Mouse (Mus musculus) embryonic fibroblast, embryonic 13.5 days (primary cell): ENCODE data around the gene Rack1. TPM values are rescaled to one million over a fixed set of nuclear protein-coding genes. Genes with fewer than 3 reads are reported as not detected.

Experiments used
- H3K27ac ChIP-seq: 2 replicates; pipeline ENCODE4 v1.5.1; 2012; ENCODE audit warnings: low read length, control low read depth, inconsistent platforms; ENCODE audit not compliant: insufficient read depth
- H3K4me1 ChIP-seq: 2 replicates; pipeline ENCODE4 v1.6.1; 2011; ENCODE audit warnings: low read length; ENCODE audit not compliant: control insufficient read depth, insufficient read depth
- H3K4me3 ChIP-seq: 2 replicates; pipeline ENCODE4 v1.5.1; 2011; ENCODE audit warnings: mild to moderate bottlenecking, control low read depth, low read length; ENCODE audit not compliant: insufficient read depth
- CTCF ChIP-seq: IDR thresholded peaks from 2 replicates; pipeline ENCODE4 v1.5.1; 2011; ENCODE audit warnings: mild to moderate bottlenecking, control low read depth, low read length, moderate library complexity, borderline replicate concordance; ENCODE audit not compliant: insufficient read depth
- POLR2A ChIP-seq: IDR thresholded peaks from 2 replicates; pipeline ENCODE4 v1.6.1; 2011; ENCODE audit warnings: low read depth, mild to moderate bottlenecking, control low read depth, low read length, moderate library complexity
- polyA plus RNA-seq: library from polyadenylated mRNA; stranded (reverse); fragments of >200 nt; gene quantifications from 2 replicates; pipeline ENCODE4 v1.2.4, GENCODE M21; 2011; ENCODE audit warnings: low read depth; ENCODE audit not compliant: missing spikeins, insufficient read length

Gene Rack1
- polyA plus RNA-seq, 1 experiment, result 1,745 TPM

- H3K4me3 ChIP-seq, result no peak overlapping the region
- TF ChIP-seq CTCF, result no peak
- no peak for TF ChIP-seq POLR2A
- H3K27ac ChIP-seq, result no peak overlapping the region
- peaks cover 3% of the 10 kb centered on the region; the same call in 1 of the 2 replicates for H3K4me1 ChIP-seq
These were observed 31.1 kb downstream of the Rack1 start for GRCm38 (mm10) chr11:48831273-48831672.

DNA sequence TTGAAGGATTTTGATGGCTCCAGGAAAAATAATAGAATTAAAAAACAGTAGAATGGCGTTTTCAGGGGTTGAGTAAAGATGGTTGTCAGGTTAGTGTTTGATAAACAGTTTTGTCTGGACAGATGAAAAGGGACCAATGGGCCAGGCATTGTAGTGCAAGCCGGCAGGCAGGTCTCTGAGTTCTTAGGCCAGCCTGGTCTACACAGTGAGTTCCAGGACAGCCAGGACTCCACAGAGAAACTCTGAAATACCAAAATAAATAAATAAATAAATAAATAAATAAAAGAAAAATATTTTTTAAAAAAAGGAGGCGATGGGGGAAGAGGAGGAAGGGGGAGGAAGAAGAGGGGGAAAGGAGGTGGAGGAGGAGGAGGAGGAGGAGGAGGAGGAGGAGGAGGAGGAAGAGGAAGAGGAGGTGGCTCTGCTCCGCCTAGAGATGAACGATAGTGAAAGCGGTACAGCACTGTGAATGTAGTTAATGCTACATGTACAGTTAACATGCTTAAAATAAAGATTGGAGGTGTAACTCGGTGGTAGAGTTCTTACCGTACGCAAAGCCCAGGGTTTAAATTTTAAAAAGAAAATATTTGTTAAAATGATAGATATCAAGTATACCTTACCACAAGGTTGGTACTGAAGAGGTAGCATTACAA is 33.1 kb downstream of the Rack1 start:
- H3K4me1 ChIP-seq, result peaks cover 3% of the 10 kb centered on the region; the same call in 1 of the 2 replicates
- TF ChIP-seq CTCF, result no peak
- TF ChIP-seq POLR2A, result no peak

DNA sequence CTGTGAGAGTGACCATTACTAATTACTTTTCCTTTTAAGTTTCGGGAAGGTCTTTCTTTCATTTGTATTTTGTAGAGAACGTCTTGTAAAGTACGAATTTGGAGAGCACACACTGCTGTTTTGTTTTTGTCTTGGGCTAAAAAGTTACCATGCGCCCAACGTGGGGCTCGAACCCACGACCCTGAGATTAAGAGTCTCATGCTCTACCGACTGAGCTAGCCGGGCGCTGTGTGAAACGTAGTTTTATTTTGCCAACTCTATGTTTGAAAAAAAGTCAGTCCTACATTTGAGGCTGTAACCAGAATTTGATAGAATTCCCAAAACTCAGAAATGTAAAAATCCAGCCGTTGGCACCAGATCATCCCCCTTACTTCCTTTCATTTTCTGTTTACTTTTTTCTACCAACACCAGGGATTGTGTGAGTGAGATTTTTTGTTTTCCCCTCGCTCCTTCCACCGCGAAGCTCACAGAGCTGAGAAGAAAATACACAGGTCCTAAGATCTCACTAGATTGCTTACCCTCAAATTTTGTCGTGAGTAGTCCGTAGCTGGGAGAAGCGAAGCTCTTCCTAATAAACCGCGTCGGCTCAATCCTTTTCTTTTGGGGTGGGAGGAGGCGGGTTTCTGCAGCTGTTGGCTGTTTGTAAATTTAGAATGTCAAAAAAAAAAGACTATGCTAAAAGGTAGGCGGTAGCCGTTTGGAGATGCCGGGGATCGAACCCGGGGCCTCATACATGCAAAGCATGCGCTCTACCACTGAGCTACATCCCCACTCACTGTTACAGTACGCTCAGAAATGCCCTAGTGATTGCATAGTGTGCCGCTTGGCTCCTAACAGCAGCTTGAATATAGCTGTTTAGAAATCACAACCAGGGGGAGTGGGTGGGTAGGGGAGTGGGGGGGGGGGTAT is 33.9 kb downstream of the Rack1 start:
- Histone ChIP-seq H3K4me1 (peaks cover 3% of the 10 kb centered on the region; the same call in 1 of the 2 replicates), H3K27ac (peak overlapping the region; percentile 70), H3K4me3 (peak overlapping the region; percentile 92)
- TF ChIP-seq POLR2A, result no peak
- no peak for TF ChIP-seq CTCF

More for the DNA sequence above, 33.1 kb downstream of the Rack1 start:
- H3K27ac ChIP-seq, result no peak overlapping the region
- no peak overlapping the region for H3K4me3 ChIP-seq

DNA sequence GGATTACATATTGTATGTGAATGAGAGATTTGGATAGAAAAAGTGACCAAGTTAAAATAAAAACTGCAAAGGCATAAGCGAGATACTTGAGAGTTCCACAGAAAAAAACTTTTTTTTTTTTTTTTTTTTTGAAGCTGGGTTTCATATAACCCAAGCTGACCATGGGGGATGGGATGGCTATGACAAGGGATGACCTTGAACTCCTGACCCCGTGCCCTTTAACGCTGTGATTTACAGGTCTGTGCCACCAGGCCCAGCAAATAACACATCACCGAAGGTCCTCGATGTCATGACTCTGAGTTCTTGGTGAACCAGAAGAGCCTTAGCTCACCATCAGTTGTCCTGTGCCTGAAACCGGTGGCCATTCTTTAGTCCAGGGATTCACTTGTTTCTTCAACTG is 35.8 kb downstream of the Rack1 start:
- Histone ChIP-seq H3K27ac (no peak overlapping the region), H3K4me1 (peaks cover 3% of the 10 kb centered on the region; the same call in 1 of the 2 replicates), H3K4me3 (no peak overlapping the region)
- TF ChIP-seq CTCF (no peak), POLR2A (no peak)

DNA sequence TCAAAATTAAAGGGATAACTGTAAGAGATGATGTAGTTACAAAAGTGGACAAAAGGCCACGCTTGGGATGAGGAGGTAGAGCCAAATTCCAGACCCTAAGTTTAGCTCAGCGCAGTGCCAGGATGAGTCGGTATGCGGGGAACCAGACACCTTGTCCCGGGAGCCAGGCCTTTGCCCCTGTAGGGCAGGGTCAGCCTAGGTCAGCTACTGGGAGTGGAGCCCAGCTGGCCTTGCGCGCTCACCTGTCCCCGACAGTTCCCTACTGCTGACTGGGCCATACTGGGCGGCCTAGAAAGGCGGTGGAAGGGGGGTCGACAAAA is 36.8 kb downstream of the Rack1 start:
- Histone ChIP-seq H3K27ac (0 out of 2 replicates have a peak overlapping the region, but pooled peaks have one; percentile 67), H3K4me1 (peaks cover 3% of the 10 kb centered on the region; the same call in 1 of the 2 replicates), H3K4me3 (peak overlapping the region; percentile 65)
- no peak for TF ChIP-seq CTCF
- no peak for TF ChIP-seq POLR2A

DNA sequence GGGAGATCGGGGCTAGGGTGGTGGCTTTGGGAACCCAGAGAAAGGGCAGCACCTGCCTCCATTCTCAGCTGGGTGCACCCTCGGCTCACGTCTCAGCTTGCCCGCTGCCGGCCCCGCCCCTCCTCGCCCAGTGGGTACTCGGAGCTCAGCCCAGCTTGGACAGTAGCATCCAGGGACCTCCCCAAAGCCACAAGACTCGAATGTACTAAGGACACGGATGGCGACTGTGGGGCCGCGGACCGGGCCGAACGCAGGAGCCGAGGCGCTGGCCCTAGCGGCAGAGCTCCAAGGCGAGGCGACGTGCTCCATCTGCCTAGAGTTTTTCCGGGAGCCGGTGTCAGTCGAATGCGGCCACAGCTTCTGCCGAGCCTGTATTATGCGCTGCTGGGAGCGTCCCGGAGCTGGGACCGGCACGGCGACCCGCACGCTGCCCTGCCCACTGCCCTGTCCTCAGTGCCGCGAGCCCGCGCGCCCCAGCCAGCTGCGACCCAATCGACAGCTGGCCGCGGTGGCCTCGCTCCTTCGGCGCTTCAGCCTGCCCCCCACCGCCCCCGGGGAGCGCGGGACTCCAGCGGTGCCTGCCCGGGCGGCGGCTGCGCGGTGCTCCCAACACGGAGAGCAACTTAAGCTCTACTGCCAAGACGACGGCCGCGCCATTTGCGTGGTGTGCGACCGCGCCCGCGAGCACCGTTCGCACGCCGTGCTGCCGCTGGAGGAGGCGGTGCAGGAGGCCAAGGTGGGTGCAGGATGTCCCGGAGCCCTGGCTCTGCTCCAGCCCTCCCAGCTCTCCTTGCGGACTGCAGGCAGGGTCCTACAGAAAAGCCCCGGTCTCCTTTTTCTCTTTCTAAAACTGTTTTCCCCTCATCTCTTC is 37.4 kb downstream of the Rack1 start:
- Histone ChIP-seq H3K4me1 (peaks cover 3% of the 10 kb centered on the region; the same call in 1 of the 2 replicates), H3K4me3 (peak overlapping the region; percentile 65), H3K27ac (peak overlapping the region; percentile 67)
- TF ChIP-seq POLR2A (peak; percentile 64), CTCF (no peak)

DNA sequence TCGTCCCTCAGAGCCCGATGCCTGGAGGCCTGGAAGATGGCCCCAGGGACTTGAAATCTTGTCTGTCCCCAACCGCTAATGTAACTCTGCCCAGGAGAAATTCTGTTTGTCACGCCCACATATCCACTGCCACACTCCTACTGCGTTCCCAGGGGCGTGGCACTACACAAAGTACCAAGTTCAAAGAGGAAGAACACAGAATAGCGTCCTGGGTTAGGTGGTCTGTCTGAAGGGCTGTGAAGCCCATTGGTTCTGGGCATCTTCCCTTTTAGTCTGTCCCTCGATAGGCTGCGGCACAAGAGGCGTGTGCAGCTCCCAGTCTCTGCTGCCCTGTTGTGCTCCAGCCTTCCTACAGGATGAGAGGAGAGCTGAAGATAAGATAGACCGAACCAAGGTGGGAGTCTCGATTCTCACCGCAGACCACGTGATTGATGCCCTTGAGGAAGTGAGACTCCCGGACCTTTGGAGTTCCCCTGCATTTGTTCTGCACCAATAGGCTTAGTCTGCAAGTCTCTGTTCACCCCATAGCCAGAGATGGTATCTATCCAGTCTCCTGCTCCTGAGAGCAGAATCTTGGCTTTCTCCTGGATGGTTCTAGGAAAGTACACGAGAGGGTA is 38.2 kb downstream of the Rack1 start:
- Histone ChIP-seq H3K4me3 (peak overlapping the region; percentile 65), H3K4me1 (peaks cover 3% of the 10 kb centered on the region; the same call in 1 of the 2 replicates), H3K27ac (peak overlapping the region; percentile 67)
- TF ChIP-seq CTCF (no peak), POLR2A (no peak; the same call in none of the 2 replicates)

GRCm38 (mm10) chr11:48838879-48839680 is 38.9 kb downstream of the Rack1 start:
- H3K4me3 ChIP-seq, result peak overlapping the region; percentile 65; the same call in 1 of the 2 replicates

DNA sequence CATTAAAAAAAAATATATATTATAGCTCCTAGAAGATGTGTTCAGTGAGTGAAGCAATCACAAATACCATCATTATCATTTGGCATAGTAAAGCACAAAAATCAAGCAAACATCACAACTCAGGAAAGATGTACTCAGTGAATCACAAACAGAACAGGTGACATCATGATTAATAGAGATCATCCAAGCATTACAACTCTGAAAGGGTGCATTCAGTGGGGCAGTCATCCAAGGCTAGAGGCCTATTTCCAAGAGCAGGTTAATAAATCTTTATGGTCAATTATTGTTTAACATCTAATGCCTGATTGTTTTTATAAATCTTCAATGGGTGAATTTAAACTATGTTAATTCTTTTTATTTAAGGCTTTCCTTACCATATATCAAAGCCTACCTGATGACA is 40.7 kb downstream of the Rack1 start:
- Histone ChIP-seq H3K27ac (no peak overlapping the region), H3K4me1 (0 out of 2 replicates have a peak, but pooled peaks cover 5% of the 10 kb centered on the region), H3K4me3 (no peak overlapping the region)
- TF ChIP-seq CTCF (no peak), POLR2A (no peak)

More at GRCm38 (mm10) chr11:48838879-48839680, 38.9 kb downstream of the Rack1 start:
- no peak for TF ChIP-seq POLR2A
- H3K27ac ChIP-seq, result peak overlapping the region; percentile 67
- peaks cover 3% of the 10 kb centered on the region; the same call in 1 of the 2 replicates for H3K4me1 ChIP-seq
